Mouse (Mus musculus) myocyte (in vitro differentiated cells): ENCODE measurements around the gene Fgf11.

ENCODE experiments used
- CEBPB ChIP-seq: IDR thresholded peaks from 2 replicates; pipeline ENCODE4 v1.6.1; 2011; ENCODE audit warnings: mild to moderate bottlenecking, moderate library complexity; ENCODE audit not compliant: poor library complexity, insufficient read depth, severe bottlenecking
- MAX ChIP-seq: IDR thresholded peaks from one replicate; pipeline ENCODE4 v1.6.1; 2011; ENCODE audit warnings: low read depth, mild to moderate bottlenecking, control low read depth
- MYOG ChIP-seq, 3 experiments: IDR thresholded peaks; one replicate each; pipeline ENCODE4 v1.6.1; 2011; ENCODE audit warnings: control low read depth in 2 of 3, low read depth in 2 of 3, mild to moderate bottlenecking in 2 of 3; ENCODE audit not compliant: insufficient read length in 2 of 3, control insufficient read depth in 1 of 3, insufficient read depth in 1 of 3
- POLR2A ChIP-seq: IDR thresholded peaks from one replicate; pipeline ENCODE4 v1.6.1; 2011; ENCODE audit warnings: low read depth, mild to moderate bottlenecking, control low read depth, moderate library complexity; ENCODE audit not compliant: insufficient read length
- POLR2AphosphoS2 ChIP-seq: IDR thresholded peaks from one replicate; pipeline ENCODE4 v1.6.1; 2011; ENCODE audit warnings: low read depth, control low read depth; ENCODE audit not compliant: insufficient read length
- REST ChIP-seq: IDR thresholded peaks from one replicate; pipeline ENCODE4 v1.6.1; 2011; ENCODE audit warnings: mild to moderate bottlenecking, control low read depth, moderate library complexity; ENCODE audit not compliant: insufficient read depth, insufficient read length
- SRF ChIP-seq: IDR thresholded peaks from one replicate; pipeline ENCODE4 v1.6.1; 2011; ENCODE audit warnings: low read depth; ENCODE audit not compliant: control insufficient read depth, insufficient read length
- TCF12 ChIP-seq: IDR thresholded peaks from one replicate; pipeline ENCODE4 v1.6.1; 2011; ENCODE audit warnings: mild to moderate bottlenecking, control low read depth; ENCODE audit not compliant: poor library complexity, insufficient read depth, severe bottlenecking
- TCF3 ChIP-seq: IDR thresholded peaks from one replicate; pipeline ENCODE4 v1.6.1; 2011; ENCODE audit warnings: low read depth, control low read depth; ENCODE audit not compliant: insufficient read length
- USF1 ChIP-seq: IDR thresholded peaks from one replicate; pipeline ENCODE4 v1.6.1; 2011; ENCODE audit warnings: low read depth, mild to moderate bottlenecking, control low read depth, moderate library complexity

DNA sequence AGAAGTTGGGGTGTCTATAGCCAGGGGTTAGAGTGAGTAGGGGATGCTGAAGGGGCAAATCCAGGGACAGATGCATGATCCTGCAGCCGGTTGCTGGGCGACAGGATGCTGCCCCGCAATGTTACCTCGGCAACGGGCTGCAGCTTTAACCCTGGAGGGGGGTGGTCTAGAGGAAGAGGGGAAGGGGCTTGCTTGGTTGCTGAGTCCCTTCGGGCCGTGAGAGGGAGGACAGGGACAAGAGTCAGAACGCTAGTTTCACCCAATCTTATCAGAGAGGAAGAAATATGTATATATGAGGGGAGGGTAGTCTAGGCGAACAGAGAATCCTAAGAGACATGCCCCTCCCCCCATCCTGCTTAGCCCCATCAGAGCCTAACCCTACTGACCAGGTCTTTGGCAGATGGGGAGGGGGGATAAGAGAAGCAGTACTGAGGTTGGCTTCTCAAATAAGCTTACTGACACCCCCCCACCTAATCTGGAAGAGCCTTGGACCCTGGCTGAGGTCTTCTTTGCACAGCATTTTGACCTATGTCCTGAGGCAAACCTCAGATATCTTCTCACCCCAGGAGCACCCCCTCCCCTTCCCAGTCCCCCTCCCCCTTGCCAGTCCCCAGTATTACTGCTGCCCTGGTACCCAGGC, 33.8 kb upstream of the Fgf11 start:
- no peak for TF ChIP-seq POLR2A
- no peak for TF ChIP-seq USF1
- no peak for TF ChIP-seq MAX
- no peak for TF ChIP-seq SRF
- TF ChIP-seq TCF12, result no peak
- TF ChIP-seq POLR2AphosphoS2, result no peak
- no peak for TF ChIP-seq TCF3
- TF ChIP-seq REST, result no peak
- TF ChIP-seq CEBPB, result no peak
- TF ChIP-seq MYOG (IDR thresholded peaks at IDR 0.05; ENCODE audit: control insufficient read depth in 1 of 3, insufficient read depth in 1 of 3, insufficient read length in 2 of 3, low read depth in 2 of 3), result no peak
